Mouse (Mus musculus): Measurements from ENCODE around the gene Gm10188.

- no peak for TF ChIP-seq POLR2A (IDR thresholded peaks at IDR 0.05; ENCODE audit: low read depth, low read length)
- no peak for TF ChIP-seq CTCF (IDR thresholded peaks at IDR 0.05; ENCODE audit: extremely low read depth, insufficient read length, insufficient replicate concordance, low read depth, low read length)
Measured at GRCm38 (mm10) chr1:132199934-132200333, 29.6 kb downstream of the Gm10188 start.

Data from small intestine, adult 2 months (tissue).